Mouse (Mus musculus): Measurements from ENCODE around the gene Slc5a1. TPM values are rescaled to one million over a fixed set of nuclear protein-coding genes. Genes with fewer than 3 reads are reported as not detected.
A peak's percentile ranks its signal among the peaks of the same experiment; 100 is the strongest.

Slc5a1 gene
- 0.07 and 0.10 TPM in 2 replicates for polyA plus RNA-seq (2015; fragmentation: Nextera tagmentation; extraction: Ambion mirVana)

- H3K9ac ChIP-seq (ENCODE audit: low read depth, low read length): no peak within 1 kb of the TSS
Observed at GRCm38 (mm10) chr5:33104025-33104481, at the start of gene Slc5a1. Gene Slc5a1, plus strand, starts transcription at chr5:33104219.

GRCm38 (mm10) chr5:33056126-33056765, 47.8 kb upstream of the Slc5a1 start:
- H3K4me3 ChIP-seq (ENCODE audit: low read depth, low read length): no peak overlapping the region
- H3K4me2 ChIP-seq (ENCODE audit: low read length): no peak overlapping the region
- no peak overlapping the region for H3K27ac ChIP-seq (ENCODE audit: low read length)
- H3K36me3 ChIP-seq (ENCODE audit: control insufficient read depth, insufficient read depth, low read length): no peaks in the 10 kb centered on the region
- H3K4me1 ChIP-seq (ENCODE audit: control insufficient read depth, insufficient read depth, low read length): no peaks in the 10 kb centered on the region
- no peaks in the 10 kb centered on the region for H3K27me3 ChIP-seq (ENCODE audit: control insufficient read depth, insufficient read depth, low read depth, low read length)
- no peaks in the 10 kb centered on the region for H3K9me3 ChIP-seq (replicated peaks; ENCODE audit: control insufficient read depth, low read length, poor library complexity, severe bottlenecking)
- ATAC-seq: no peak
- 90% methylated on average over 10 of the region's 10 CpGs for WGBS
- H3K9ac ChIP-seq (ENCODE audit: low read depth, low read length): no peak overlapping the region

More at GRCm38 (mm10) chr5:33104025-33104481, at the start of gene Slc5a1:
- H3K4me3 ChIP-seq (ENCODE audit: low read depth, low read length): peak within 1 kb of the TSS; percentile 6; the same call in 1 of the 2 replicates
- peaks cover 14% of the 10 kb centered on the region for H3K27me3 ChIP-seq (ENCODE audit: control insufficient read depth, insufficient read depth, low read depth, low read length)
- WGBS: 19% methylated on average over 25 of the region's 25 CpGs
- H3K4me2 ChIP-seq (ENCODE audit: low read length): peak within 1 kb of the TSS; percentile 36; the same call in 1 of the 2 replicates
- H3K4me1 ChIP-seq (ENCODE audit: control insufficient read depth, insufficient read depth, low read length): no peaks in the 10 kb centered on the region
- no peak within 1 kb of the TSS for H3K27ac ChIP-seq (ENCODE audit: low read length)
- H3K36me3 ChIP-seq (ENCODE audit: control insufficient read depth, insufficient read depth, low read length): no peaks in the 10 kb centered on the region
- no peak for ATAC-seq
- H3K9me3 ChIP-seq (replicated peaks; ENCODE audit: control insufficient read depth, low read length, poor library complexity, severe bottlenecking): no peaks in the 10 kb centered on the region

GRCm38 (mm10) chr5:33070071-33070470, 33.9 kb upstream of the Slc5a1 start:
- H3K4me3 ChIP-seq (ENCODE audit: low read depth, low read length): no peak overlapping the region
- H3K4me1 ChIP-seq (ENCODE audit: control insufficient read depth, insufficient read depth, low read length): no peaks in the 10 kb centered on the region
- no peak overlapping the region for H3K9ac ChIP-seq (ENCODE audit: low read depth, low read length)
- H3K27ac ChIP-seq (ENCODE audit: low read length): no peak overlapping the region
- ATAC-seq: no peak
- no peaks in the 10 kb centered on the region for H3K36me3 ChIP-seq (ENCODE audit: control insufficient read depth, insufficient read depth, low read length)
- no peaks in the 10 kb centered on the region for H3K27me3 ChIP-seq (ENCODE audit: control insufficient read depth, insufficient read depth, low read depth, low read length)
- no peak overlapping the region for H3K4me2 ChIP-seq (ENCODE audit: low read length)
- no peaks in the 10 kb centered on the region for H3K9me3 ChIP-seq (replicated peaks; ENCODE audit: control insufficient read depth, low read length, poor library complexity, severe bottlenecking)

GRCm38 (mm10) chr5:33076490-33077191, 27.4 kb upstream of the Slc5a1 start:
- Histone ChIP-seq H3K36me3 (ENCODE audit: control insufficient read depth, insufficient read depth, low read length) (no peaks in the 10 kb centered on the region), H3K9ac (ENCODE audit: low read depth, low read length) (no peak overlapping the region), H3K27me3 (ENCODE audit: control insufficient read depth, insufficient read depth, low read depth, low read length) (no peaks in the 10 kb centered on the region), H3K4me3 (ENCODE audit: low read depth, low read length) (no peak overlapping the region), H3K27ac (ENCODE audit: low read length) (no peak overlapping the region), H3K4me2 (ENCODE audit: low read length) (no peak overlapping the region), H3K9me3 (replicated peaks; ENCODE audit: control insufficient read depth, low read length, poor library complexity, severe bottlenecking) (no peaks in the 10 kb centered on the region), H3K4me1 (ENCODE audit: control insufficient read depth, insufficient read depth, low read length) (no peaks in the 10 kb centered on the region)
- WGBS: 86% methylated on average over 6 of the region's 6 CpGs
- no peak for ATAC-seq

GRCm38 (mm10) chr5:33082896-33083295, 21.1 kb upstream of the Slc5a1 start:
- 86% methylated on average over 1 of the region's 1 CpGs for WGBS
- Histone ChIP-seq H3K36me3 (ENCODE audit: control insufficient read depth, insufficient read depth, low read length) (no peaks in the 10 kb centered on the region), H3K27ac (ENCODE audit: low read length) (no peak overlapping the region), H3K4me1 (ENCODE audit: control insufficient read depth, insufficient read depth, low read length) (no peaks in the 10 kb centered on the region), H3K27me3 (ENCODE audit: control insufficient read depth, insufficient read depth, low read depth, low read length) (no peaks in the 10 kb centered on the region), H3K9me3 (replicated peaks; ENCODE audit: control insufficient read depth, low read length, poor library complexity, severe bottlenecking) (no peaks in the 10 kb centered on the region), H3K9ac (ENCODE audit: low read depth, low read length) (no peak overlapping the region), H3K4me3 (ENCODE audit: low read depth, low read length) (no peak overlapping the region), H3K4me2 (ENCODE audit: low read length) (no peak overlapping the region)
- no peak for ATAC-seq

GRCm38 (mm10) chr5:33084599-33084998, 19.4 kb upstream of the Slc5a1 start:
- no peak overlapping the region for H3K4me3 ChIP-seq (ENCODE audit: low read depth, low read length)
- 92% methylated on average over 5 of the region's 5 CpGs for WGBS
- ATAC-seq: no peak
- no peaks in the 10 kb centered on the region for H3K9me3 ChIP-seq (replicated peaks; ENCODE audit: control insufficient read depth, low read length, poor library complexity, severe bottlenecking)
- H3K4me2 ChIP-seq (ENCODE audit: low read length): no peak overlapping the region
- no peak overlapping the region for H3K9ac ChIP-seq (ENCODE audit: low read depth, low read length)
- no peaks in the 10 kb centered on the region for H3K36me3 ChIP-seq (ENCODE audit: control insufficient read depth, insufficient read depth, low read length)
- no peak overlapping the region for H3K27ac ChIP-seq (ENCODE audit: low read length)
- H3K4me1 ChIP-seq (ENCODE audit: control insufficient read depth, insufficient read depth, low read length): no peaks in the 10 kb centered on the region
- no peaks in the 10 kb centered on the region for H3K27me3 ChIP-seq (ENCODE audit: control insufficient read depth, insufficient read depth, low read depth, low read length)

- no peaks in the 10 kb centered on the region for H3K4me1 ChIP-seq (ENCODE audit: control insufficient read depth, insufficient read depth, low read length)
- H3K27me3 ChIP-seq (ENCODE audit: control insufficient read depth, insufficient read depth, low read depth, low read length): no peaks in the 10 kb centered on the region
- H3K4me3 ChIP-seq (ENCODE audit: low read depth, low read length): no peak overlapping the region
- H3K9ac ChIP-seq (ENCODE audit: low read depth, low read length): no peak overlapping the region
- no peak for ATAC-seq
- H3K9me3 ChIP-seq (replicated peaks; ENCODE audit: control insufficient read depth, low read length, poor library complexity, severe bottlenecking): no peaks in the 10 kb centered on the region
- H3K27ac ChIP-seq (ENCODE audit: low read length): no peak overlapping the region
- 92% methylated on average over 6 of the region's 6 CpGs for WGBS
- no peaks in the 10 kb centered on the region for H3K36me3 ChIP-seq (ENCODE audit: control insufficient read depth, insufficient read depth, low read length)
- no peak overlapping the region for H3K4me2 ChIP-seq (ENCODE audit: low read length)
Observed at GRCm38 (mm10) chr5:33091342-33091741, 12.7 kb upstream of the Slc5a1 start.

GRCm38 (mm10) chr5:33095315-33095714, 8.7 kb upstream of the Slc5a1 start:
- H3K27me3 ChIP-seq (ENCODE audit: control insufficient read depth, insufficient read depth, low read depth, low read length): no peaks in the 10 kb centered on the region
- WGBS: 88% methylated on average over 4 of the region's 4 CpGs
- no peak overlapping the region for H3K9ac ChIP-seq (ENCODE audit: low read depth, low read length)
- H3K27ac ChIP-seq (ENCODE audit: low read length): no peak overlapping the region
- H3K4me2 ChIP-seq (ENCODE audit: low read length): no peak overlapping the region
- H3K36me3 ChIP-seq (ENCODE audit: control insufficient read depth, insufficient read depth, low read length): no peaks in the 10 kb centered on the region
- ATAC-seq: no peak
- no peak overlapping the region for H3K4me3 ChIP-seq (ENCODE audit: low read depth, low read length)
- no peaks in the 10 kb centered on the region for H3K9me3 ChIP-seq (replicated peaks; ENCODE audit: control insufficient read depth, low read length, poor library complexity, severe bottlenecking)
- H3K4me1 ChIP-seq (ENCODE audit: control insufficient read depth, insufficient read depth, low read length): no peaks in the 10 kb centered on the region

- Histone ChIP-seq H3K27me3 (ENCODE audit: control insufficient read depth, insufficient read depth, low read depth, low read length) (peaks cover 14% of the 10 kb centered on the region), H3K9me3 (replicated peaks; ENCODE audit: control insufficient read depth, low read length, poor library complexity, severe bottlenecking) (no peaks in the 10 kb centered on the region), H3K4me3 (ENCODE audit: low read depth, low read length) (no peak overlapping the region), H3K4me2 (ENCODE audit: low read length) (no peak overlapping the region), H3K36me3 (ENCODE audit: control insufficient read depth, insufficient read depth, low read length) (no peaks in the 10 kb centered on the region), H3K27ac (ENCODE audit: low read length) (no peak overlapping the region), H3K4me1 (ENCODE audit: control insufficient read depth, insufficient read depth, low read length) (no peaks in the 10 kb centered on the region), H3K9ac (ENCODE audit: low read depth, low read length) (no peak overlapping the region)
- ATAC-seq: no peak
- WGBS: 28% methylated on average over 12 of the region's 12 CpGs
Observed at GRCm38 (mm10) chr5:33102369-33103055, 1.5 kb upstream of the Slc5a1 start.
